Mouse (Mus musculus) layer of hippocampus, adult 18-20 months (tissue): Measurements from ENCODE around the gene Ugt1a6a. TPM values are rescaled to one million over a fixed set of nuclear protein-coding genes. Genes with fewer than 3 reads are reported as not detected.
A peak's percentile ranks its signal among the peaks of the same experiment; 100 is the strongest.
"Not testable (repeated sequence)": the region's sequence is repeated elsewhere in the genome, so short reads cannot be mapped to it uniquely, and the experiment has no call there.

ENCODE experiments used
- DNase-seq, 2 experiments: peaks; one replicate each; pipeline ENCODE4 v3.0.0; 2022; ENCODE audit warnings: low spot score in 2 of 2
- total RNA-seq, 2 experiments: library from RNA; stranded (reverse); gene quantifications; 2 replicates each; pipeline ENCODE4 v1.2.3; 2021

Ugt1a6a gene
- total RNA-seq, 2 experiments from 2014 or later = 1.6 TPM

DNA sequence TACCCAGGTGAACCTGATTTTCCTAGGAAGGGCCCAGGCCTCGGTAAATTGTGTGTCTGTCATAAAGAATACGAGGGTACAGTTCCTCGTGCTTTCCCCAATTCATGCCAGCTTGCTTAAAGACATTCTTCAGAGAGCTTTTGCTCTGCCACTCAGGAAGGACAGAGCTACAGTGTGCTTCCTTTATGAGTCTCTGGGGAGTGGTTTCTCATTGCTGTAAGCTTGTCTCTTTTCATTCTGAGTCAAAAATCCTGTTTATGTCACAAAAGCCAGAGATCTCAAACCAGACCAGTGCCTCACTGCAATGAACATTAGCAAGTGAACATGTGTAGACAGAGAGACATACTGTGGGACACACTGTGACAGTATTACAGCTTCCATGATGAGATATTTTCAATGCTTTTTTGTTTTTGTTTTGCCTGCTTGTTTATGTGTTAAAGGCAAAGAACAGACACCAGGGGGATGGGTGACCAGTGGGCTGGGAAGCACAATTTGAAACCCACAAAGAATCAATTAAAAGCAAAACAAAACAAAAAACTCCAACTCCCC lies 627 bp upstream of the Ugt1a6a start:
- no peak for DNase-seq

DNA sequence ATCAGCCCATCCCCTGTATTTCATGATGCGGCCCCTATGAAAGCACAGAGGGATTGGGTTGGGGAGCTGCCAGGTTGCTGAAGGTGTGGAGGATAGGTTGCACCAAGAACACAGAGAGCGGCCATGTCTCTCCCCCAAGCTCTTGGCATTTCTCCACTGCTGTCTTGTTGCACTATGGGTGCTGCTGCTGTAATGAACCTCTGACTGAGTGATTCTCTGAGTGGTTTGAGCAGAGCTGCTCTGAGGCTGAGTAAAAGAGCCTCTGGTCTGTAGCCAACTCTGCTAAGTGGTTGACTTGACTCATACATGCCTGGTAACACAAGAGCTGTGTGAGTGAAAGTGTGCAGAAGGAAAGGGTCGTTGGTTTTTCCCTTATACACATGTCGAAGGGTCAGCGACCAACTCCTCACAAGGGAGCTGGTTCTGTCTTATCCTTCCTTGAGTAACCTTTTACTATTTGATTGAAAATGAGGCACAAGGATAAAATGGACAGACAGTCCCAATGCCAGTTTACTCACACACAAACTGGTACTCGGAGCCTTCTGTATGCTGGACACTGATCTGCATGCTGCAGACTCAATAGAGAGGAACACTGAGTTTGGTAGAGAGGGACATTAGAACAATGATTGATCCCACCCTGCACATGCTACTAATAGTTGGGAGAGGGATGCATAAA lies 758 bp downstream of the Ugt1a6a start:
- not testable (repeated sequence) for DNase-seq

DNA sequence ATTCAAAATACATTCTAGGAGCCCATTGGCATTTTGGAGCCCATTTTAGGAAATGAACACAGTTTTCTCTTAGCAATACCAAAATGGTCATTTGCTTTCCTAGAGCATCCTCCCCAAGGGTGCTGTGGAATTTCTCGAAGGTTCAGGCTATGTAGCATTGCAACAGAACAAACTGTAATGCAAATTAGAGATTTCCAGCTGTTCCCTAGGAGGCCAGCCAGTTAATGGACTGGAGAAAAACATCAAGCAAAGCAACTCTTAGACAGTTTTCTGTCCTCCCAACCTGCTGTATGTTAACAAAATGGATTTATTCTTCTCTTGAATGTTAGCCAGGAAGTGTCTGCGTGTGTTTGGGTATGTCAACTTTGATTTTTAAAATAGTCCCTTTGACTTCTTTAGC lies 2.0 kb downstream of the Ugt1a6a start:
- DNase-seq = no peak

DNA sequence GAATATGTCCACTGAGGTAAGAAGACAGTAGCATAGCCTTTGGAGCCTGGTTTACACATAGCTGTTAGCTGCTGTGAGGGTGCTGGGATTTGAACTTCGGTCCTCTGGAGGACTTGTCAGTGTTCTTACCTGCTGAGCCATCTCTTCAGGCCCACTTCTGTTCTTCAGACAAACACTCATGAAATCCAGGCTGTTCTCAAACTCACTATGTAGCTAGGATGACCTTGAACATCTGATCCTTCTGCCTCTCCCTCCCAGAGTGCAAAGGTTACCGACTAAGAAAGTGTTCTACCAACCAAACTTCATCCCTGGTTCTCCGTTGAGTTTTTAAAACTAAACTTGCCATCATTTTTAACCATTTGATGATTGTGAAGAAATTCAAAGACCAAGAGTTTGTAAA lies 2.7 kb downstream of the Ugt1a6a start:
- DNase-seq = no peak

DNA sequence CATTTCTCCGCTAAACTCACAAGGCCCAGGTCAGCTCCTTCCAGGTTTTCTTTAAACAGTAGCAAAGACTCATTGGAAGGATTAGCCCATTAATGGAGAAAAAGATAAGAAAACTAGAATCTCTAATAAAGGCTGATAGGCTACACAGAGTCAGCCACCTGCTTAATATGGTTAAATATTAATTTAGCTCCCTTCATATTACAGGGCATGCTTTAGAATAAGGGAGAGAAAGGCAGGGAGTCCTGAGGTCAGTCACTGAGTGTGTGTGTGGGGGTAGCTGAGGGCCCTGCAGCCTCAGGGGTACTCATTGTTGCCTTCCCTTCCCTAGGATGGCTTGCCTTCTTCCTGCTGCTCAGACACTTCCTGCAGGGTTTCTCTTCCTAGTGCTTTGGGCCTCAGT lies 3.5 kb downstream of the Ugt1a6a start:
- no peak for DNase-seq

DNA sequence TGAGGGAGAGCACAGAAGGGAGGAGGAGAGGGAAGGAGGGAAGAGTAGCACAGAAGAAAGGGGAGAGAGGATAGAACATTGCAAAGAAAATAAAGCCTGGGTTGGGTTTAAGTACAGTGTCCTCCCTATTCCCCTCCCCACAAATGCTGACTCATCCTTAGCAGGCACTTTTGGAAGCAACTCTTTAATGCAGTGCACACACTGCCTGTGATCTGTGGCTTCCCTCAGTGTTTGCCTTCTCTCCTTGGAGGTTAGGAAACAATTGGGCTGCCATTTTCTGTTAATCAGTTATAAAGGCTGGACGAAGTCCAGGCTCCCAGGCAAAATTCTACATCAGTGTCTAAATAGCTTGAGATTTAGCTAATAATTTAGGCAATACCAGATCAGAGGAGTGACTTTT lies 5.9 kb downstream of the Ugt1a6a start:
- DNase-seq = not testable (repeated sequence)

DNA sequence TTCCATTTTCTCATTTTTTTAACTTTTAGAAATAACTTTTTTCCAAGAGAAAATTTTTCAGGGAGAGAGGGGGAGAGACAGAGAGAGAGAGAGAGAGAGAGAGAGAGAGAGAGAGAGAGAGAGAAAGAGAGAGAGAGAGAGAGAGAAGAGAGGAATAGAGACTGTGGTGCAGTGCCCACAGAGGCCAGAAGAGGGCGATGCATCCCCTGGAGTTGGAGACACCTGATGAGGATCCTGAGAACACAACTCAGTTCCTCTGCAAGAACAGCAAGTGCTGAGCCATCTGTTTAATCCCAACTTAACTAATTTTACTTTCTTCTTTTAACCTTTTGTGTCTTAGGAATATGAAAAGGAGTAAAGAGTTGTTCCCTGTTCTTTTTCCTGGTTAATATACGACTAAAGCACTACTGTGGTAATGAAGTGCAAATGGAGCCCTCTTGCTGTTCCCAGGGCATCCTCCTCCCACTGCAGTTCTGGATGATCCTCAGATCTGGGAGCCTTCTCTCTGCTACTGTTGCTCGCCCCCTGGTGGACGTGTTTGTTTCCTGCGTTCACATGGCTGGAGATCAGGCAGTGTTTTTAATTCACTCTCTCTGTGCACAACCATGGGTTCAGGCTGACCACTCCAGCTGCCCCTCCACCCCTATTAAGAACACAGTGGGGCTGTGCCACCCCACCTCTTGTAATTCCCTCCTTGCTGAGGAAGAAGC lies 9.5 kb downstream of the Ugt1a6a start:
- DNase-seq = peak in 1 of 2 experiments; percentile 41

DNA sequence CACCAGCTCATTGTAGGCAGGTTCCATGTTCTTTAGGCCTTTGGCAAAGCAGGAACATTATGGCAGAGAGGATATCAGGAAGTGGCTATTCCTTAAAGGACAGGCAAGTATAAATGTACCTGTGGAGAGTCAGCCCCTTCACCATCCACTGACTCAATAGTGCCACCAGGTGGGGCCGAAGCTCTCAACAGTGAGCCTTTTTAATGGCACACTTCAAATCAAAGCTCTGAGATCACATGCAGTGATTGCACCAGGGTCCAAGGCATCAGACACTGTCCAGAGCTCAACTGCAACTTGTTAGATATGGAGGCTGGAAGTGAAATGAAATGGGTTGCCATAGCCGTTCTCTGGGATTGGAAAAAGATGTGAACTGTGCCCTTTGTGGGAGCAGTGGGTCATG lies 10.7 kb downstream of the Ugt1a6a start:
- not testable (repeated sequence) for DNase-seq

DNA sequence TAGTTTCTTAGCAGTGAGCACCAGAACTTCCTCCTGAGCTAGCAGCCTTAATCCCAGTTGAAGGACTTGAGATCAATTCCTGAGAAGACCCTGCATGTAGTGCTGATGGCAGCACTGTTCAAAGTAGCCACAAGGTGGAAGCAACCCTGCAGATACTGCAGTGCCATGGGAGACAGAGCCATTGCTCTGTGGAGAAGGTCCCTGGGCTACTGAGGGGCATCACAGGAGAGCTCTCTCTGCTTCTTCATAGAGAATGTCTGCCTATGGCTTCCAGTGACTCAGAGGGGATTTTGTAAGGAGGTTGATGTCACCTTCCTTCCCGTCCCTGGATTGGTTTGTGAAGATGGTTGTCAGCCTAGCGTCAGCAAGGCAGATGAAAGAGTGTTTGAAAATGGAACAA lies 15.5 kb downstream of the Ugt1a6a start:
- not testable (repeated sequence) for DNase-seq

DNA sequence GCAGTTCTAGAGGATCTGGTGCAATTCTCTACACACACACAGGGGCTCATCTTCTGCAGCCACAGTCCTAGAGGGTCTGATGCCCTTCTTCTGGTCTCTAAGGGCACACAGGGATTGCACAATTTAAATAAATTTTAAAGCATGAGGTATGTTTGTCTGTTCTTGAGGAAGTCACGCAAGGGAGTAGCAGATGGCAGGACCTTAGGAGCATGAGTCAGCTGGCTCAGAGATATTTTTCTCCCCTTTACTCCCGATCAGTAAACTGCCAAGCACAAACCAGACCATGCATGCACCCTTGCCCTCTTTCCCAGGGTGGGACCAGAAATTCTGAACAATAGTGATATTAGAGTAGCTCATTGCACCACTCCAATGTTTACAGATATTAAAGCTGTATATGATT lies 23.8 kb downstream of the Ugt1a6a start:
- DNase-seq = no peak

DNA sequence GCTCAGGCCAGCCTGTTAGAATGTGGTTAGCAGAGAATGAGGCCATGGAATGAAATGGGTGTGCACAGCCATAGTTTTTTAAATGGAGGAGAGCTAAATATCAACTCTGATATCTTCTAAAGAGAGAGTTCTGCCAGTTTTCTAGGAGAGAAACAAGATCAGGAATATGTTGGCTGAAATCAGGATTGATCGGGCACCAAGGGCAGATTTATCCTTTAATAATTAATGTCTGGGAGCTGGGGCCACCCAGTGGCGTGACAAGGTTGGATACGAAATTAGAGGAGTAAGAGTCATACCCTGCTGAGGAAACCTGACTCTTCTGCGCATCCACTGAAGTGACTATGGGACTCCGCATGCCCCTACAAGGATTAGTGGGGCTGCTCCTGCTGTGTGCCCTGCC lies 31.1 kb downstream of the Ugt1a6a start, which contains the start of gene Ugt1a5:
TSS of gene Ugt1a5 (plus strand) at position 302 of the 400 bp plus-strand sequence.
- DNase-seq = no peak

DNA sequence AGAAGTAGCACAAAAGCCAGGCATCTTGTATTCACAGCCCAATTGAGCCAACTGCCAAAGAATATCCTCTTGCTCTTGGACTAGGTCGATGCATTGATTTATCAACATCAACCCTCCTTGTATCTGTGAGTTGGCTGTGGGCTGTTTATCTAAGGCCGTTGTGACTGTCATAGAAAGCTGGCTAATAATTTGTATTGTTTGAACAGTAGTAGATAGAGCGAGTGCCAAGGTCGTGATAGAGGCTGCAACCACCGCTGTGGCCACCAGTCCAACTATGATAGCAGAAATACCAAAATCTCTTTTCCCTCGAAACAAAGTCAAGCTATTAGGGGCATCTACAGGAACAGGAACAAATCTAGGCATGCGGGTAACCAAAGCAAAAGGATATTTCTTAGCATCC lies 37.6 kb downstream of the Ugt1a6a start:
- DNase-seq = not testable (repeated sequence)

DNA sequence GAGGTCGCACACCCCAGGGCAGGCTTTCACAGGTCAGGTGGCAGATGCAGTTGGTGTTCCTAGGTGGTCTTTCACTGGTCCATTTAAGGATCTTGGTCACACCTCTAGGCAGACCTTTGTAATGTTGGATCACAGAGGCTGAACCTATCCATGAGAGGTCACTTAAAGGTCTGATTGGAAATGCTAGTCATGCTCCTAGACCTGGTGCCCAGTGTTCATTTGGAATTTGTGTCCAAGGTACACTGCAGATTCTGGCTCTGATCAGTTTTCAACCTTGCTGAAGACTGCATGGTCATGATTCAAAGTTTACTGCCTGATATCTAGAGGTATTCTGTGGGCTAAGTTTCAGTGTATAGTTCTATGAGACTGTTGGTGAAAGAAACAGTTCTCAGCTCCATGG lies 45.0 kb downstream of the Ugt1a6a start:
- no peak for DNase-seq

DNA sequence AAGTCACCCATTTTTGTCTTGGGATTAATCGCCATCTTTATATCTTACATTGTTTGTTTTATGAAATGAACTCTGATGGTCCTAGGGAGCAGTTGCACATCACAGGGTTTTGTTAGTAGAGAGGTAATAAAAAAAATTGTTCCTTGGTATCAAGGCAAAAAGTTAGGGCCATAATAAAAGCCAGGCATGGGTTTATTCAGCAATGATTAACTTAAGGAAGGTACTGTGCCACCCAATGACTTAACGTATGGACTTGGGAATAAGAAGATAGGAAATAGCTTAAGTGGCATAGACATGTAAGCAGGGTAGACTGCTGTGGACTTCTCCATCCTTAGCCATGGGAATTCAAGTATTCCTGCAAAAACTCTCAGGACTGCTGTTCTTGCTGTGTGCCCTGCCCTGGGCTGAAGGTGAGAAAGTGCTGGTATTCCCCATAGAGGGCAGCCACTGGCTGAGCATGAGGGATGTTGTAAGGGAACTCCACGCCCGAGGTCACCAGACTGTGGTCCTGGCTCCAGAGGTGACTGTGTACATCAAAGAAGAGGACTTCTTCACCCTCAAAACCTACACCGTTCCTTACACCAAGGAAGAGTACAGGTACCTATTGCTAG lies 51.8 kb downstream of the Ugt1a6a start:
- DNase-seq = no peak

DNA sequence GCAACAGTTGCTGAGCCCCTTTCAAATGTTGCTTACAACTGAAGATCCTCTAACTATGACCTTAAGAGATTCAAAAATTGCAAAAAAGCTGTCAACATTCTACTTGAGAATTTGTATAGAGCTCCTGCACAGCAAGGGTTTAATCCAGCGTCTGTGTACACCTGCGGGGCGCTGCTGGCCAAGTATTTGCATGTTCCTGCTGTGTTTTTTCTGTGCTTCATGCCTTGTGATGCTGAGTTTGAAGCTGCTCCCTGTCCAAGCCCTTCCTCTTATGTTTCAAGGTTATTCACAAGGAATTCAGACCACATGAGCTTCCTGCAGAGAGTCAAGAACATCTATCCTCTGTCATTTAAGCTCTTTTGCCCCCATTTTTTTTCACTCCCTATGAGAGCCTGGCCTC lies 57.5 kb downstream of the Ugt1a6a start:
- no peak for DNase-seq

DNA sequence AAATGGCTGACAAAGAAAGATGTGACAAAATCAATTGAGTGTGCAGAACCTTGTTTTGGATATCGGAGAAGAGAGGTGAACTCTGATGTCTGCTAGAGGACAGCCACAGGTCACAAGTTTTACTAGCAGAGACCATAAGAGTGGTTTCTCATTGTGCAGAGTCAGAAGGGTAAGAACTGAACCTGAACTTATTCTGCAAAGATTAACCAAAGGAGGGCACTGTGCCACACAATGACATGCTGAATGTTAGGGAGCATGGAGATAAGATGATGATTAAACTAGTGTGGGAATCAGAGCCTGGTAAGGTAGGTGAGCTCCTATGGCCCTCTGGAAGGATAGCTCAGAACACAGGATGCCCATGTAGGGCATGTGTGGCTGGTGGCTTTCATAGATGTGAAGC lies 61.1 kb downstream of the Ugt1a6a start:
- DNase-seq = no peak

DNA sequence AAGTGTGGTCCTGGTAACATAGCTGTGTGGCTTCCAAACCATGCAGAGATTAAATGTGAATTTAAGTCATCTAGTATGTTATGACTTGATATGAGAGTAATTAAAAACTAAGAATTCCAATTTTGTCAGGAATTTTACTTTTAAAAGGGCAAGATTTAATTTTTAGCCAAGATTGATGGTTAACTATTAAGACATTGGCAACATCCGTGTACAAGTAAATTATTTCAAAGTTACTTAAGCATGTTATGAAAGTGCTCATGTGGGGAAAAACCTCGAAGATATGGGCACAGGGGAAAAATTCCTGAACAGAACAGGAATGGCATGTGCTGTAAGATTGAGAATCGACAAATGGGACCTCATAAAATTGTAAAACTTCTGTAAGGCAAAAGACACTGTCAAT lies 62.8 kb downstream of the Ugt1a6a start:
- no peak for DNase-seq

DNA sequence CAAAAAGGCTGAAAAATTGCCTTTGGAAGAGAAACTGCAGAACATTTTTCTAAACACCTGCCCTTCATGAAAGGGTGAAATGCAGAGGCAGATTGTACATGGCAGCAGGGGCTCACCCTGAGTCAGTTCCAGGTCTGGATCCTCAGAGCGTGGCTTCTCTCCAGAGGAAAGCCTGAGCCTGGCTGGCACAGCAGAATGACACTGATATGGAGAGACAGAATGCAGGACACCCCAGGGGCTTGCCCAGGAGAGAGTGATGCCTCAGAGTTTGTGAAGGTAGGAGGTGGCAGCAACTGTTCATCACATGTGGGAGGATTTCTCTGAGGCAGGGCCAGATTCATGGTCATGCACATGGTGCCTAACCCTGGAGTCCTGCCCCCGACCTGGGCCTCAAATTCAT lies 65.4 kb downstream of the Ugt1a6a start:
- DNase-seq = no peak

DNA sequence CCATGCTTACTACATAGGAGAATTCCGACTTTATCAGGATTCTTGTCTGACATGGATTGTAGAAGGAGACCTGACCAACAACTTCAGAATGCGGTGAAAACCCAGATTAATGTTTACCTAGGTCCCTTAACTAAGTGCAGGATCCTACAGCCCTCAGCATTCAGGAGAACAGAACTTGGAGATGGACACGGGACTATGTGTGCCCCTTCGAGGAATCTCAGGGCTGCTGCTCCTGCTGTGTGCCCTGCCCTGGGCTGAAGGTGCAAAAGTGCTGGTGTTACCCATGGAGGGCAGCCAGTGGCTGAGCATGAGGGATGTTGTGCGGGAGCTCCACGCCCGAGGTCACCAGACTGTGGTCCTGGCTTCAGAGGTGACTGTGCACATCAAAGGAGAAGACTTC lies 65.8 kb downstream of the Ugt1a6a start, which contains the start of gene Ugt1a2:
TSS of gene Ugt1a2 (plus strand) at position 146 of the 400 bp plus-strand sequence.
- no peak for DNase-seq

DNA sequence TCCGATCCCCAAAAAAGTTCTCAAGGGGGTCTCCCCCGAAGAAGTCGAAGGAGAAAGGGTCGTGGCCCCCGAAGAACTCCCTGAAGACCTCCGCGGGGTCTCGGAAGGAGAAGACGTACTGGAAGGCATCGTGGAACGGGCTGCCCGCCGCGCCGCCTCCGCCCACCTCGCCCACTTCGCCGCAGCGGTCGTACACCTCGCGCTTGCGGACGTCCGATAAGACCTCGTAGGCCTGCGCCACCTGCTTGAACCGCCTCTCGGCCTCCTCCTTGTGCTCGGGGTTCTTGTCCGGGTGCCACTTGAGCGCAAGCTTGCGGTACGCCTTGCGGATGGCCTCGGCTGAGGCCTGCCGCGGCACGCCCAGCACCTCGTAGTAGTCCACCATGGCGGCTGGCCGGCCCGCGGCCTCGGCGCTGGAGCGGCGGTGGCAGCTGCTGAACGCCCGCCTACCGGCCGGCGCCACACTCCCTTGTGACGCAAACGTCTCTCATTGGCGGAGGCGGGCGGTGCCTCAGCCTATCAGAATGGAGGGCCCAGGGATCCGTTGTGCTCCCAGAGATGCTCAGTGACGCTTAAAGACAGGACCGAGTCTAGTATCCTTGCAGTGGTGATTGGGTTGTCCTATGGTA lies 70.8 kb downstream of the Ugt1a6a start, which contains the start of gene Dnajb3:
TSS of gene Dnajb3 (minus strand) at position 489 of the 629 bp plus-strand sequence.
- peak; percentile 83 to 91 for DNase-seq

DNA sequence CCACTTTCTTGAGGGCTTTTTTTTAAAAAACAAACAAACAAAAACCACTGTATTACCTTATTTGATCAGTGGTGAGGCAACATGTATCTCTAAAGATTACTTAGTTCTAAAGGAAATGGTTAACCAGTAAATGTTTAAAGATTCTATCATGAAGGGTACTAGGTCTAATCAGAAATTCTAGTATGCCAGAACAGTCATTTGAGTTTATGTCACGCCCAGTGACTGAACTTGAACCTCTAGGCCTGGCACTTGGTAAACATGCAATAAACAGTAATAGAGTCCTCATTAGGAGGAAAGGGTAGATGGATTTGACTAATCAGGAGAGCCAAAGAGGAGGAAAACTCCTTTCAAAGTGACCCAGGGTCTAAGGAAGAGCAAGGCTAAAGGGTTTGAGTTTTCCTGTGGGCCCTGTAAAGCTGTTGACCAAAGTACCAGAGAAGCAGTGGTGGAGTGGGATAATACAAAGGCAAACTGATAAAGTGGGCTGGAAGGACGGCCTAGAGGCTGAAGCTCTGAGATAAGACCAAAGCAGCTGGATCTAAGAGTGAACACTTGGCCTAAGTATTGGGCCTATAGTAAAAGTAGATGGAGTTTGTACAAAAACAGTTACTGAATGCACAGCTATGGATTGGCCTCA lies 72.4 kb downstream of the Ugt1a6a start:
- DNase-seq = no peak
